Mouse (Mus musculus): ENCODE data around the gene Nup85.

The Nup85 gene

GRCm38 (mm10) chr11:115613138-115613945, 49.1 kb downstream of the Nup85 start:
- DNase-seq (ENCODE audit: low spot score): no peak

DNA sequence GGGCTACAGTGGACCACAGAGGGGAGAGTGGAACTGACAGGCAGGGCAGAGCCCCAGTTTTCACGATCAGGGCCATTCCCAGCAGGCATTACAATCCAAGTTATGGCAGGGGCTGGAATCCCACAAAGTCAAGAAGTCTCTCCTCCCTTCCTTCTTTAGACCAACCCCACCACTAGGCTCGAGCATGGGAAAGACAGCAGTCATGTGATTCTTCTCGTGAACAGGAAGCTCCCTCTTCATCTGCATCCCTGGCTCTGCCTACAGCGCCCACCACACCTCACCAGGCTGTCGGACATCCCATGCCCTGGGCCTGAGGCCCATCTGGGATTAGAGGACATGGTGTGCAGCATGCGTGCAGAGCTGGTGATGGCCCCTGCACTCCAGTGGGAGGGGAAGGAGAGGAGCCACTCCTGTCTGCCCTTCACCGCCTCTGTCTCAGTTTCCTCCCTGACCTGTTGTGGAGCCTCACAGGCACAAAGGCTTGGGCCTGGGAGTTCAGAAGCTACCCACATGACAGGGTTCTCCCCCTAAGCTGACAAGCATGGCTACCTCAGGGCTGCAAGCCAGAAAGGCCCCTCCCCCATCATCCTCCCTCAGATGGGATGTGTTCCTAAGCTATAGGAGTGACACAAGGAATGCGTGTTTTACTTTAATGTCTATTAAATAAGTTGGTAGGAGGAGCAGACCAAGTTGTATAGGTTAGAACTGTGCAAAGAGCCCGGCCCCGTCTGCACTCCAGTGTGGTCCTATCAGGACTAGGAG, 50.3 kb downstream of the Nup85 start:
- peak; percentile 35 for DNase-seq (ENCODE audit: low spot score)

- DNase-seq (ENCODE audit: low spot score): no peak
Observed at GRCm38 (mm10) chr11:115615108-115615825, 51.0 kb downstream of the Nup85 start.

DNA sequence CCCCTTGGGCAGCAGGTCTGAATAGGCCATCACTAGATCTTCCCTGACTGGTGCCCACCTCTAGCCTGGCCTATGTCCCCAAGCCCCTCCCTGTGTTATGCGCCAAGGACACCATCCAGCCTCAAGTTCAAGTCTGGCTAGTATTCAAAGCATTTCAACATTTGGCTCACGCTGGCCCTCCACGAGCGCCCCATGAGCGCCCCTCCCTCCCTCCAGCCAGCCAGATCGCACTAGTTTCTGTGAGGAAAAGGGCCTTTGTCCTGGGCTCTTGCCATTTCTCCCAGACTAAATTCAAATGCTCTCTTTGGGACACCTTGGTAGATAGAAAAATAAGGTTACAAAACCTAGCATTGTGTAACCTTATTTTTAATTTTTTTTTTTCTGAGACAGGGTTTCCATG, 51.6 kb downstream of the Nup85 start:
- DNase-seq (ENCODE audit: low spot score): no peak

DNA sequence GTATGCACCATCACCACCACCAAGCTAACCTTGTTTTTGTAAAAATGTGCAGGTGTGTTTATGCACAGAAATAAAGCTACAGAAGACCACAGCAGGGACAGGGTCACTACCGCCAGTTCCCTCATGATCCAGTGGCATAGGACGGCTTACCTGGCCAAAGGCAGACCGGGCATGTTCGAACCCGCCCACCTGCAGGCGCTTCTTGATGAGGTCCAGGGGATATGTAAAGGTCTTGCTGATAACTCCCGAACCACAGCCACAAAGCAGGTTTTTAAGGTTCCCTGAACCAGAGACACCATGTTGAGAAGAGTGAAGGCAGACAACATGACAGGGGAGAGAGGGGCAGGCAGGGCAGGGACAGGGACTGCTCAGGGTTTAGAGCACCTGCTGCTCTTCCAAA, 52.1 kb downstream of the Nup85 start:
- no peak for DNase-seq (ENCODE audit: low spot score)

GRCm38 (mm10) chr11:115616893-115617292, 52.7 kb downstream of the Nup85 start:
- no peak for DNase-seq (ENCODE audit: low spot score)

DNA sequence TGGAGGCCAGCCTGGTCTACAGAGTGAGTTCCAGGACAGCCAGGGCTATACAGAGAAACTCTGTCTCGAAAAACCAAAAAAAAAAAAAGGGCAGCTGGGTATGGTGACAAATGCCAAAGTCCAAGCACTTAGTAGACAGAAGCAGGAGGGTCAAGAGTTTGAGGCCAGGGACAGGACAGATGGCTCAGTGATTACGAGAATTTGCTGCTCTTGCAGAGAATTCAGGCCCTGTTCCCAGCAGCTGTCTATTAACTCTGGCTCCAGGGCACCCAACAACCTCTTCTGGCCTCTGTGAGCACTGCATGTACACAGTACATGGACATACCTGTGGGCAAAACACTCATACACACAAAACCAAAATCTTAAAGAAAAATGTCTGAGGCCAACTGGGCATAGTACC, 53.8 kb downstream of the Nup85 start:
- DNase-seq (ENCODE audit: low spot score): no peak

- DNase-seq (ENCODE audit: low spot score): no peak
Observed at GRCm38 (mm10) chr11:115618732-115619516, 54.7 kb downstream of the Nup85 start.

GRCm38 (mm10) chr11:115619949-115620348, 55.7 kb downstream of the Nup85 start:
- no peak for DNase-seq (ENCODE audit: low spot score)

DNA sequence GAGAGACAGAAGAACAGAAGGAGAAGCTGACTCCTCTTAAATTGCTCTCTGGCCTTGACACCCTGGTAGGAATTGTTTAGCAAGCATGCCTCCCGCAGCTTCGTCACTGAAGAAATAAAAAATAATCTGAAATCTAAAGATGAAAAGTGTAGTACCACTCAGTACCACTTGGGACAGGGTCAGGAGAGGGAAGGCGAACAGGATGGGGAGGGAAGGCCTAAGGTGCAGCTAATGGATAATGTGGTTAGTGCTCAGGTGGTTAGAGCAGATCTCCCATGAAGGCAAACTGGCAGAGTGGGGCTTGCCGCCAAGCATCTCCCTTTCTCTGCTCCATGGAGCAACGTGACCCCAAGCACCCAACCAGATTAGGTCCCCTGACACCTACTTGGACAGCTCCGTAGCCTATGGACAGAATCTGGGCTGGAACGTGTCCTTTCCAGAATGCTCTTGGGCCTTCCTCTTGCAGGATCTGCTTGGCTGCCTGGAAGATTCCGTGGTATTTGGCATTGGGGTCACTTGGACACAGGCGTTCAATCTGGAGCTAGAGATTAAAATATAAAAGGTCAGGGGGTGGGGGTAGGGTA, 59.3 kb downstream of the Nup85 start:
- DNase-seq (ENCODE audit: low spot score): no peak

GRCm38 (mm10) chr11:115625877-115626276, 61.6 kb downstream of the Nup85 start:
- DNase-seq (ENCODE audit: low spot score): no peak

DNA sequence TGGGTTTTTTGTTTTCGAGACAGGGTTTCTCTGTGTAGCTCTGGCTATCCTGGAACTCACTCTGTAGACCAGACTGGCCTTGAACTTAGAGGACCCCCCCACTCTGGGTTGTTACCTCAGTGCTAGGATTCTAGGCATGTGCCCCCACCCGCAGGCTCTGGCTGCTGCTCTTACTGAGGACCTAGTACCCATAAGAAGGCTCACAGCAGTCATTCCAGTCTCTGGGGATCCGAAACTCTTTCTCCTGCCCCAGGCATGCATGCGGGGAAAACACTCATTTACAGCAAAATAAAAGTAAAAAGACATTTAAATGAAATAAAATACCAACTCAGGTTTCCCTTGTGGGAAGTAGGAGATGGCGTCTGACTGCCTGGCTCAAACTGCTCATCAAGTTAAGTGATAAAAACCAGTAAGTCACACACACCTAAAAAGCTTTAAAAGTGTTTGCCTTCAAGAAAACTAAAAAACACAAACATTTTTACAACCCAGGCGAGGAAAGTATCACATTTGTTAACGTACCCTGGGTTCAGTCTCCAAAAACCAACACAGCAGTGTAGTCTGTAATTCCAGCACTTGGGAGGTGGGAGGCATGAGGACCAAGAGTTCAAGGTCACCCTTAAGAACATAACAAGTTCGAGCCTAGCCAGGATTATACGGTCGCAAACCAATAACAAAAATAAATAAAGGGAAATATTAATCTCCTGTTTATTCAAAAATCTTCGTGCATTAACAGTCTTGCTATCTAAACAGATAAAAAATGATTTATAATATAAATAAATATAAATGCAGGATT, 62.8 kb downstream of the Nup85 start:
- no peak for DNase-seq (ENCODE audit: low spot score)

- peak; percentile 95 for DNase-seq (ENCODE audit: low spot score)
Observed at GRCm38 (mm10) chr11:115627705-115628464, 63.7 kb downstream of the Nup85 start, which contains the start of gene Slc25a19. Gene Slc25a19 (minus strand): TSS chr11:115628295.

DNA sequence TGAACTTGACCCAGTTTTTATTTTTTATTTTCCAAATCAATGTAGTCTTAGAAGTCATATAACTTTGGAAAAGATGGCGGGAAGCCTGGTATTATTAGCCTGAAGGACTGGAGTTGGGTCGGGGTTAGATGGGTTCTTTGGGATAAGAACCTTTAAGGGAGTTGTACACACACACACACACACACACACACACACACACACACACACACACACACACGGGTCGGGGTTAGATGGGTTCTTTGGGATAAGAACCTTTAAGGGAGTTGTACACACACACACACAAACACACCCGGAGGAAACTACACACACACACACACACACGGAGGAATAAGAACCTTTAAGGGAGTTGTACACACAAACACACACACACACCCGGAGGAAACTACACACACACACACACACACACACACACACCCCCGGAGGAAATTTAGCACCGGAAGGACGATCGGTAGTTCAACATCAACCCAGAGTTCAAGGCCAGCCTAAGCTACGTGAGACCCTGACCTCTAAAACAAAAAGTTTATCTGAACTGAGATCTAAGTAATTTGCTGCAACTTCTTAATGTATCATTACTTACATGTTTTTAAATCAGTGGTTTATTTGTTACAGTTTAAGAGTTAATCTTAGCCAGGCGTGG, 64.3 kb downstream of the Nup85 start:
- DNase-seq (ENCODE audit: low spot score): no peak

GRCm38 (mm10) chr11:115629734-115630531, 65.7 kb downstream of the Nup85 start:
- DNase-seq (ENCODE audit: low spot score): no peak

DNA sequence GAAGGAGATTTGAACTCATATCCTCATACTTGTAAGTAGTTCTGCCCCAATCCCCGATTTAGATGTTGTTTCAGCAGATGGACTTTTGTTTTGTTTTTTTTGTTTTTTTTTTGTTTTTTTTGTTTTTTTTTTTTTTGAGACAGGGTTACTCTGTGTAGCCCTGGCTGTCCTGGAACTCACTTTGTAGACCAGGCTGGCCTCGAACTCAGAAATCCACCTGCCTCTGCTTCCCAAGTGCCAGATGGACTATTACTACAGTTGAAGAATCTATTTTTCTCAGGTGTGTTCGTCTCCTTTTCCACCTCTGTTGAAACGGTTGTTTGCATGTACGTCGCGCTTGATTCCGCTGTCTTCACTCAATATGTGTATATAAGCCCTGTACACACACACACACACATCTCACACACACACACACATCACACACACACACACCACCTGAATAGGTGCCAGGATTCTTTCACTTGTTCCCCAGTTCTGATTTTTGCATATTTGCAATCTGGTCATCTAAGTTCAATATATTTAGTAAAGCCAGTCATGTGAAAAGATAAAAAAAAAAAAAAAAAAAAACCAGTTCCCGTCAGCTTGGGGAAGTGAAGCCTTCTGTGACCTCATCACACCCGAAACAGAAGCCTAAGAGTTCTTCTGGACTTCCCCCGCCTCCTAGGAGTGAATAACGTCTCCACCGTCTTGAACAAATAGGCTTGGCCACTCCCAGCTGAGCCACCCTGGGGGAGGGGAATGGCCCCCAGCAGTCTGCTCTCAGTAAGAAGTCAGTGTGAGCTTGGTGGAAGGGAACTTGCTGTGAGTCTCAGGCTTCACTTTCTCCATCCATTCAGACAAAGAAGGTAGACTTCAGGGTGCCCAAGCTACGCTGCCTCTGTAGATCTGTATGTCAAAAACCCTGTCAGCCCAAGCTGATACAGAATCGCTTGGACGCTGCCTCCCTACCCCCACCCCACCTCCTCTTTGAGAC, 66.6 kb downstream of the Nup85 start:
- no peak for DNase-seq (ENCODE audit: low spot score)

- no peak for DNase-seq (ENCODE audit: low spot score)
Observed at GRCm38 (mm10) chr11:115631505-115631890, 67.3 kb downstream of the Nup85 start.
